Mouse (Mus musculus) embryonic fibroblast, embryonic 13.5 days (primary cell): ENCODE results near the gene Mdp1.

Experiments used
- CTCF ChIP-seq: IDR thresholded peaks from 2 replicates; pipeline ENCODE4 v1.5.1; 2011; ENCODE audit warnings: mild to moderate bottlenecking, control low read depth, low read length, moderate library complexity, borderline replicate concordance; ENCODE audit not compliant: insufficient read depth
- POLR2A ChIP-seq: IDR thresholded peaks from 2 replicates; pipeline ENCODE4 v1.6.1; 2011; ENCODE audit warnings: low read depth, mild to moderate bottlenecking, control low read depth, low read length, moderate library complexity

DNA sequence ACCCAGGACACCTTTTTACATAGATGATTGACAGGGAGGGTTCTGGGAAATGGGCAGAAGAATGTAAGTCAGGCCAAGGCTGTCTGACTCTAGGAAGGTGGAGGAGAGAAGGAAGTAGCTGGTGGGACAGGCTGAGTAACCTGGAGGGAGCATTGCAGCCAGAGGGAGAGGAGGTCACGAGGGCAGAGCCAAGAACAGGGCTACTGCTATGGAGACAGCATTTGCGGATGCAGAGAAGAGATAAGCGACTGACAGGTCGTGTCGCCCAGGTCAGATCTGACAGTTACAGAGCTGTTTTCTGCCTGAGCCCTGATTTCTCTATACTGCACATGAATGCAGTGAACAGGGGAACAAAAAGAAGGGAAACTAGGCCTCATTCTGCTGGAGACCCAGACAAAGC lies 47.1 kb upstream of the Mdp1 start:
- TF ChIP-seq POLR2A: no peak
- TF ChIP-seq CTCF: no peak
